Mouse (Mus musculus) liver, embryonic 13.5 days (tissue): ENCODE data around the gene Pdzd2. TPM values are rescaled to one million over a fixed set of nuclear protein-coding genes. Genes with fewer than 3 reads are reported as not detected.

Experiments
- ATAC-seq: fragments of 200-750 bp; cut with Nextera tagmentation; 2 replicates; pipeline ENCODE4 v1.8.0; 2017; ENCODE audit warnings: low read depth, mild to moderate bottlenecking, moderate number of reproducible peaks, moderate library complexity
- DNase-seq: peaks from one replicate; pipeline ENCODE4 v3.0.0; 2022
- H3K27ac ChIP-seq: fragments of 300-500 bp; sonication (generic); 2 replicates; pipeline ENCODE4 v1.5.1; 2015; ENCODE audit warnings: moderate library complexity, mild to moderate bottlenecking, inconsistent platforms
- H3K27me3 ChIP-seq: fragments of 300-500 bp; sonication (generic); 2 replicates; pipeline ENCODE4 v1.6.1; 2015; ENCODE audit warnings: mild to moderate bottlenecking, inconsistent platforms
- H3K36me3 ChIP-seq: fragments of 300-500 bp; sonication (generic); 2 replicates; pipeline ENCODE4 v1.6.1; 2015; ENCODE audit warnings: mild to moderate bottlenecking, inconsistent platforms
- H3K4me1 ChIP-seq: fragments of 300-500 bp; sonication (generic); replicated peaks from 2 replicates; pipeline ENCODE4 v1.6.1; 2015; ENCODE audit warnings: inconsistent platforms
- H3K4me2 ChIP-seq: fragments of 300-500 bp; sonication (generic); 2 replicates; pipeline ENCODE4 v1.6.1; 2015; ENCODE audit warnings: inconsistent platforms, mild to moderate bottlenecking, moderate library complexity
- H3K4me3 ChIP-seq: fragments of 300-500 bp; sonication (generic); replicated peaks from 2 replicates; pipeline ENCODE4 v1.5.1; 2015; ENCODE audit warnings: mild to moderate bottlenecking, inconsistent platforms
- H3K9ac ChIP-seq: fragments of 300-500 bp; sonication (generic); 2 replicates; pipeline ENCODE4 v1.6.1; 2015; ENCODE audit warnings: mild to moderate bottlenecking, inconsistent platforms
- H3K9me3 ChIP-seq: fragments of 300-500 bp; sonication (generic); replicated peaks from 2 replicates; pipeline ENCODE4 v1.6.1; 2016; ENCODE audit warnings: inconsistent platforms
- WGBS: fragments of 180-500 bp; shearing (Covaris S2); methylation state at CpG from one replicate; pipeline ENCODE4 v1.1.7; 2015; ENCODE audit not compliant: insufficient replicate concordance; 5-methylcytosine and 5-hydroxymethylcytosine counted together
- polyA plus RNA-seq: library from polyadenylated mRNA; unstranded; fragments of >200 nt; fragmentation: Nextera tagmentation; extraction: Ambion mirVana; gene quantifications from 2 replicates; pipeline ENCODE4 v1.2.1, GENCODE M21; 2015

The Pdzd2 gene
- polyA plus RNA-seq, 1 experiment from 2014 or later: 1.5 TPM

DNA sequence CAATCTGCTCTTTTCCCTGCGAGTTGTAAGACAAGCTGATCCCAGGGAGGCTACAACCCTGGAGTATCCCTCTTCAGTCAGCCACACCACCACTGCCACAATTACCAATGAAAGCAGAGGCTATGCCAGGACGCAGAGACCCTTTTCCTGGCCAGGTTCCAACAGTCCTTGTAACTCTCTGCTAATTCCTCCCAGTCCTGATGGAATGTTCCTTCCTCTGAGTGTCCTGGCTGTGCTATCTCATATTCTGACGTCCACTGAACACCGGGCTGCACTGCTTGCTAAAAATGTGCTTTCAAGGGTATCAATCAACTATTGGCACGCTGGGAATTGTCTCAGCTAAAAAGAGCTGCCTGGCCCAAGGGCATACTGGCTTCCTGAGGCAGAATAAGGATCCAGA lies 18.7 kb upstream of the Pdzd2 start:
- H3K36me3 ChIP-seq: no peaks in the 10 kb centered on the region
- no peaks in the 10 kb centered on the region for H3K4me1 ChIP-seq
- H3K9me3 ChIP-seq: no peaks in the 10 kb centered on the region
- H3K9ac ChIP-seq: no peak overlapping the region
- no peak overlapping the region for H3K4me3 ChIP-seq
- H3K4me2 ChIP-seq: no peak overlapping the region
- no peak for ATAC-seq
- H3K27me3 ChIP-seq: no peaks in the 10 kb centered on the region
- DNase-seq: no peak
- H3K27ac ChIP-seq: no peak overlapping the region
- 51% methylated on average over 5 of the region's 5 CpGs for WGBS

GRCm38 (mm10) chr15:12757757-12758156 lies 18.0 kb upstream of the Pdzd2 start:
- 56% methylated on average over 1 of the region's 1 CpGs for WGBS
- H3K9me3 ChIP-seq: no peaks in the 10 kb centered on the region
- DNase-seq: no peak
- H3K9ac ChIP-seq: no peak overlapping the region
- H3K4me2 ChIP-seq: no peak overlapping the region
- H3K36me3 ChIP-seq: no peaks in the 10 kb centered on the region
- no peak overlapping the region for H3K4me3 ChIP-seq
- ATAC-seq: no peak
- H3K4me1 ChIP-seq: no peaks in the 10 kb centered on the region
- no peaks in the 10 kb centered on the region for H3K27me3 ChIP-seq
- H3K27ac ChIP-seq: no peak overlapping the region

- no peaks in the 10 kb centered on the region for H3K36me3 ChIP-seq
- no peak for DNase-seq
- H3K4me2 ChIP-seq: no peak overlapping the region
- 43% methylated on average over 4 of the region's 4 CpGs for WGBS
- no peak overlapping the region for H3K27ac ChIP-seq
- H3K4me1 ChIP-seq: no peaks in the 10 kb centered on the region
- no peak for ATAC-seq
- H3K4me3 ChIP-seq: no peak overlapping the region
- H3K9ac ChIP-seq: no peak overlapping the region
- no peaks in the 10 kb centered on the region for H3K27me3 ChIP-seq
- no peaks in the 10 kb centered on the region for H3K9me3 ChIP-seq
These were observed 13.5 kb upstream of the Pdzd2 start for GRCm38 (mm10) chr15:12753201-12753600.

- H3K9me3 ChIP-seq: no peaks in the 10 kb centered on the region
- H3K4me2 ChIP-seq: no peak overlapping the region
- H3K36me3 ChIP-seq: no peaks in the 10 kb centered on the region
- H3K9ac ChIP-seq: no peak overlapping the region
- H3K27me3 ChIP-seq: no peaks in the 10 kb centered on the region
- 66% methylated on average over 8 of the region's 8 CpGs for WGBS
- ATAC-seq (no peak), DNase-seq (no peak)
- H3K4me1 ChIP-seq: no peaks in the 10 kb centered on the region
- H3K27ac ChIP-seq: no peak overlapping the region
- H3K4me3 ChIP-seq: no peak overlapping the region
These were observed 11.2 kb upstream of the Pdzd2 start for GRCm38 (mm10) chr15:12750963-12751362.

DNA sequence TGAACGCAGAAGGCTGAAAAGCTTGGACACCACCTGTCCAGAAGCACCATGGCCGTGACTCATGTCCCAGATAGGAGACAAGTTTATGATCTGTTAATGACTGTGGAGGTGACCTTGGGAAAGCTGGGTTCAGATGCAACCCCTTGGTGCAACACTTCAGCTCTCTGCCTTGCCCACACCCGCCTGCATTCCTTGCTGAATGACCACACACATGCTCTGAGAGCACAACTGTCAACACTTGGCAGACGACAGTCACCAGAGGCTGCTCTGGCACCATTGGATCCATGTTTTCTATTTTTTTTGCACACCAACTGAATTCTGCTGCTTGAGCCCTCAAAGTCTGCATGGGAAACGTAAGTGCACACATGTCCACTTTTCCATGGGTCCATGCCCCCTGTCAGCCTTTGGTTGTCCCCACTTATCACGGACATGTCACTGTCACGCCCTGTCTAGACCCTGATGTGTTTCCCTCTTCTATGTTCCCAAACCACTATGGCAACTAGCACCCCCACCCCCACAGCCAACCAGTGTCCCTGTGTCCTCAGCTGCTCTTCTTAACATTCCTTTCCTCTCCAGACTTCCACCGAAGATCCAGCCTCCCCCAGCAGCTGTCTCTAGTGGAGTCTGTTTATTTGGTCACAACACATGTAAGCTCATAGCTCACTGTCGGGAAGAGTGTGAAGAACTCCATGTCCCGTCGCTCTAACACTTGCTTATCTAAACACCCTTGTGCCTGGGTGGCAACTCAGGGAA lies 10.0 kb upstream of the Pdzd2 start:
- Histone ChIP-seq H3K9me3 (no peaks in the 10 kb centered on the region), H3K36me3 (no peaks in the 10 kb centered on the region), H3K4me2 (no peak overlapping the region), H3K9ac (no peak overlapping the region), H3K4me1 (no peaks in the 10 kb centered on the region), H3K4me3 (no peak overlapping the region), H3K27me3 (no peaks in the 10 kb centered on the region), H3K27ac (no peak overlapping the region)
- no peak for DNase-seq
- 52% methylated on average over 11 of the region's 11 CpGs for WGBS
- no peak for ATAC-seq

DNA sequence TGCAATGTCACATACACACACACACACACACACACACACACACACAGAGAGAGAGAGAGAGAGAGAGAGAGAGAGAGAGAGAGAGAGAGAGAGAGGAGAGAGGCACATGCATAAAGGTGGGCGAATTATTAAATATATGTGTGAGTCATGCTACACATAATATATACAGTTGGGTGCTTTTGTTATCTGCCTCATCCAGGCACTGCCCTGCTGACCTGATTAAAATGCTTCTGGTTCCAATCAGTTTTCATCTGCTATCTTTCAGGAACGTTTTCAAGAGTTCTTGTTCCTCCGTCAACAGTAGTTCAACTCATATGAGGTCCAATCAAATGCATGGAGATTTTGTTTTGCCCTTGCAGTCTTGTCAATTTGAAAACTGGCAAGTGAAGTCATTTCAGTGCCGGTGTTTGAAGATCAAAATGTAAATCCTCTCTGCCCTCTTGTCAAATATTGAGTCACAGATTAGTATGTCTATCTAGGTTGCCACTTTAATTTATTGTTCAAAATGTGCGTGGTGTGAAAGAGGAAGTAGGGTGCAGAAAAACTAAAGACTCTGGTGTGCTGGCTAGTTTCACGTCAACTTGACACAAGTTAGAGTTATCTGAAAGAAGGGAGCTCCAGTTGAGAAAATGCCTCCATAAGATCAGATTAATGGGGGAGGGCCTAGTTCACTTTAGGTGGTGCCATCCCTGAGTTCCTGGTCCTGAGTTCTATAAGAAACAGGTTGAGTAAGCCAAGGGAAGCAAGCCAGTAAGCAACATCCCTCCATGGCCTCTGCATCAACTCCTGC lies 2.6 kb upstream of the Pdzd2 start:
- peaks cover 27% of the 10 kb centered on the region for H3K4me1 ChIP-seq
- H3K4me3 ChIP-seq: no peak overlapping the region
- ATAC-seq (no peak), DNase-seq (peak; percentile 24)
- no peak overlapping the region for H3K27ac ChIP-seq
- WGBS: 33% methylated on average over 6 of the region's 6 CpGs
- peaks cover 45% of the 10 kb centered on the region for H3K27me3 ChIP-seq
- H3K9me3 ChIP-seq: 0 out of 2 replicates have a peak, but pooled peaks cover 3% of the 10 kb centered on the region
- H3K9ac ChIP-seq: no peak overlapping the region
- no peak overlapping the region for H3K4me2 ChIP-seq
- H3K36me3 ChIP-seq: no peaks in the 10 kb centered on the region

DNA sequence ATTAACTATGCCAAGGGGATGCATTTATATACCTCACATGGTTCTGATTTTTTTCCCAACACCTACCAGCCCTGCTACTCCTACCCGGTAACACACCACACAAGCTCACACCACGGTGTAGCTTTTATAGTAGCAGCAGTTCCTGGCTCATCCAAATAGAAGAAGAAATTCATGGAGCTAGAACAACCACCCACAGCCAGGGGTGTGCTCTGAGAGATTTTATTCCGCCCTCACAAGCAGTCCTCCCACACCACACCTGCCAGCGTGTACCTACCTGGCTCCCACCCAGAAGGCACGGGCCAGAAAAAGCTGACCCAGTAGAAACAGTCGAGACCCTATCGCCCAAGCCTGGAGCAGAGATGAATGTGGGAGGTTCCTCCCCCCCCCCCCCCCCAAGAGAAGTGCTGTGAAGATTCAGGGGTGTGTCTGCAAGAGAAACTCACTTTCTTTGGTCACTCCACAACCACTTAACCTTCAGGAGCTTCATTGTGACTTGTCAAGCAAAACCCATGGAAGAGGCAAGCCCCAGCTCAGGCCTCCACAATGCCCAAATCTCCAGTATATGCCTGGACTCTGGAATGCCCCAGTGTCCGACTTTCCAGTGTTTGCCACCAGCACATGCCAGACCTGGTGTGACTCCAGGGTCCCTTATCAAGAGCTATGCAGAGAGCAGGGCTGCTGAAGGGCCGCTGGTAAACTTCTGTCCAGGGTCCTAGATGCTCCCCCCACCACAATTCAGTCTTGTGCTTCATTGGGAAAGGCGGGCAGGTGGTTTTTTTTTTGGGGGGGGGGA lies 1.2 kb downstream of the Pdzd2 start:
- no peak overlapping the region for H3K4me2 ChIP-seq

DNA sequence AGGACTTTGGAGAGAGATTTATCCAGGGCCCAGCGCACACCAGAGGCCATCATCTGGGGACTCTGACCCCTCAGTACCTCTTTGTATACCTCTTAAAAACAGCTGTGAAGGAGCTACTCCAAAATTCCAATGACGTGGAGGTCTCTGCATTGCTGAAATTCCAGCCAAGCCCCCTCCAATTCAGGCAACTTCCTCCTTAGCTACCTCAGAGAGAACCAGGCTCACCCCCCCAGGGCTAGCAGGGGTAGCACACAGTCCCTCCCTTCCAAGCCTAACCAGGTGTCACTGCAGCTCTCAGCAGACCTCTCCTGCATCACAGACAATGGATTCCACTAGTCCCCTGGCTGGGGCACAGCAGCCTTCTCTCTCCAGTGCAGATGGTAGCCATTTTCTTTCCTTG lies 4.5 kb downstream of the Pdzd2 start:
- no peaks in the 10 kb centered on the region for H3K36me3 ChIP-seq
- WGBS: 46% methylated on average over 2 of the region's 2 CpGs
- H3K27ac ChIP-seq: no peak overlapping the region
- no peak overlapping the region for H3K4me3 ChIP-seq
- H3K9me3 ChIP-seq: no peaks in the 10 kb centered on the region
- H3K9ac ChIP-seq: no peak overlapping the region
- DNase-seq (no peak), ATAC-seq (no peak)
- peaks cover 40% of the 10 kb centered on the region for H3K27me3 ChIP-seq
- H3K4me2 ChIP-seq: no peak overlapping the region
- H3K4me1 ChIP-seq: peaks cover 12% of the 10 kb centered on the region

More for the DNA sequence above, 1.2 kb downstream of the Pdzd2 start:
- no peak for DNase-seq
- peaks cover 27% of the 10 kb centered on the region for H3K4me1 ChIP-seq
- H3K27me3 ChIP-seq: peaks cover 56% of the 10 kb centered on the region
- H3K9me3 ChIP-seq: 0 out of 2 replicates have a peak, but pooled peaks cover 3% of the 10 kb centered on the region
- ATAC-seq: no peak
- H3K36me3 ChIP-seq: no peaks in the 10 kb centered on the region
- no peak overlapping the region for H3K9ac ChIP-seq
- H3K27ac ChIP-seq: no peak overlapping the region
- WGBS: 33% methylated on average over 10 of the region's 10 CpGs
- H3K4me3 ChIP-seq: peak overlapping the region; percentile 57; the same call in 1 of the 2 replicates

DNA sequence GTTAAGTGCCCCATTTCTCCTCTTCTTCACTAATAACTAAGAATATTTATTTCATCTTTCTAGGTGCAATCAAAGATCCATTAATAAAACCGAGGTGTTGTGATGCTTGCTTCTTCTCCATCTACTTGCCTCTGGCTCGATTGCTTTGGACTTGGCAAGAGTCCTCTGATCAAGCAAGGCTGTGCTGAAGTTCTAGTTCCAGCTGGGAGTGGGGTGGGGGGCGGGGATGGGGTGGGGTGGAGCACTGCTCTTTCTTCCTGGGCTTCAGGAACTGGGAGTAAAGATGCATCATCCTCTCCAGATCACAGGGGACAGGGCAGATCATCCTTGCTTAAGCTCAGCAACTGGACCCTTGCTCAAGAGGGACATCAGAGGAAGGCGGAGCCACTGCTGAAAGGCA lies 5.5 kb downstream of the Pdzd2 start:
- Histone ChIP-seq H3K9me3 (no peaks in the 10 kb centered on the region), H3K4me1 (peaks cover 3% of the 10 kb centered on the region), H3K4me3 (no peak overlapping the region), H3K4me2 (no peak overlapping the region), H3K27me3 (peaks cover 30% of the 10 kb centered on the region), H3K27ac (no peak overlapping the region), H3K9ac (no peak overlapping the region), H3K36me3 (no peaks in the 10 kb centered on the region)
- ATAC-seq (no peak), DNase-seq (no peak)
- WGBS: 47% methylated on average over 4 of the region's 4 CpGs

DNA sequence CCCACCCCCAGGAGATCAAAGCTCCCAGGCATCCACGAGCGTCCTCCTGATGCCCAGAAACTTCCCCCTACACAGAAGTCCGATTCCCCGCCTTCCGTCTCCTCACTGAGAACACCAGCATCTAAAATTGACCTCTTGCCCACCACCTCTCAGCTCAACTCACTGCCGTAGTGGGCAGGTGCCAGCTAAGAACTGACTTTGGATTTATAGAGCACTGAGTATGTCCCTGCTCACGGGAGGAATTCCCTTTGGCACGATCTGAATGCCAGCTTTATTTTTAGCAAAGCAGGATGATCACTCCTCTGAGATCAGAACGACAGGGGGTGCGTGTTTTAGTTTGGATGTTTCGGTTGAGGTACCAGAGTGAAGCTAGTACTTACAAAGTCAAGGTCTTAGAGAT lies 7.1 kb downstream of the Pdzd2 start:
- Histone ChIP-seq H3K27me3 (peaks cover 14% of the 10 kb centered on the region), H3K9ac (no peak overlapping the region), H3K36me3 (no peaks in the 10 kb centered on the region), H3K4me1 (no peaks in the 10 kb centered on the region), H3K9me3 (no peaks in the 10 kb centered on the region), H3K4me3 (no peak overlapping the region), H3K27ac (no peak overlapping the region), H3K4me2 (no peak overlapping the region)
- no peak for ATAC-seq
- DNase-seq: no peak
- WGBS: 70% methylated on average over 11 of the region's 11 CpGs

DNA sequence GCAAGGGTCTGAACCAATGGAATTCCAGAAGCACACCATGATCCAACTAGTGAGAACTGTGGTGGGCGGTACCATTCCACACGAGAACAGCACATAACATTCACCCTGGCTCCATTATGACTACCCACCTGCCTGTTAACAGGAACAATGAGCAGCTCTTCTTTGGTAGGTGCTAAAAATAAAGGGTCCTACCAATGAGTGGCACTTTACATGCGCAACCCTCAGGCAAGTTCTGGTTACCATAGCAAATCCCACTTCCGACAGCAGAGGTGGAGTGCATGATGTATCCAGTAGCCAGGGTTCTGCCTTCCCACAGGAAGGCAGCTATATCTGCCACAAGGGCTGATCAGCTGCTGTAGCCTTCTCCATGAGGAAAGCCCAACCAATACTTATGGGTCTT lies 11.3 kb downstream of the Pdzd2 start:
- H3K27me3 ChIP-seq: no peaks in the 10 kb centered on the region
- ATAC-seq (no peak), DNase-seq (no peak)
- no peaks in the 10 kb centered on the region for H3K4me1 ChIP-seq
- H3K4me2 ChIP-seq: no peak overlapping the region
- H3K36me3 ChIP-seq: no peaks in the 10 kb centered on the region
- no peak overlapping the region for H3K4me3 ChIP-seq
- H3K27ac ChIP-seq: no peak overlapping the region
- H3K9ac ChIP-seq: no peak overlapping the region
- H3K9me3 ChIP-seq: no peaks in the 10 kb centered on the region
- WGBS: 74% methylated on average over 4 of the region's 4 CpGs
